Mouse (Mus musculus) forebrain, embryonic 16.5 days (tissue): ENCODE measurements around the gene 9430015G10Rik. TPM values are rescaled to one million over a fixed set of nuclear protein-coding genes. Genes with fewer than 3 reads are reported as not detected.

Experiments
- ATAC-seq: fragments of 200-750 bp; cut with Nextera tagmentation; 2 replicates; pipeline ENCODE4 v1.8.0; 2017; ENCODE audit warnings: mild to moderate bottlenecking, moderate library complexity
- H3K27ac ChIP-seq: fragments of 300-500 bp; sonication (generic); 2 replicates; pipeline ENCODE4 v1.5.1; 2014; ENCODE audit warnings: low read length, control low read depth
- H3K27me3 ChIP-seq: fragments of 300-500 bp; sonication (generic); replicated peaks from 2 replicates; pipeline ENCODE4 v1.6.1; 2014; ENCODE audit warnings: low read length; ENCODE audit not compliant: control insufficient read depth, insufficient read depth
- H3K36me3 ChIP-seq: fragments of 300-500 bp; sonication (generic); 2 replicates; pipeline ENCODE4 v1.6.1; 2014; ENCODE audit not compliant: control insufficient read depth, insufficient read depth
- H3K4me1 ChIP-seq: fragments of 300-500 bp; sonication (generic); replicated peaks from 2 replicates; pipeline ENCODE4 v1.6.1; 2014; ENCODE audit warnings: low read length; ENCODE audit not compliant: control insufficient read depth, insufficient read depth
- H3K4me2 ChIP-seq: fragments of 300-500 bp; sonication (generic); 2 replicates; pipeline ENCODE4 v1.6.1; 2014; ENCODE audit warnings: mild to moderate bottlenecking, low read length, control low read depth
- H3K4me3 ChIP-seq: fragments of 300-500 bp; sonication (generic); replicated peaks from 2 replicates; pipeline ENCODE4 v1.5.1; 2014; ENCODE audit warnings: mild to moderate bottlenecking, low read length, control low read depth
- H3K9ac ChIP-seq: fragments of 300-500 bp; sonication (generic); replicated peaks from 2 replicates; pipeline ENCODE4 v1.6.1; 2014; ENCODE audit warnings: low read depth, low read length, control low read depth
- H3K9me3 ChIP-seq: fragments of 300-500 bp; sonication (generic); 2 replicates; pipeline ENCODE4 v1.6.1; 2016; ENCODE audit warnings: low read length; ENCODE audit not compliant: control insufficient read depth
- WGBS: fragments of 180-500 bp; shearing (Covaris S2); extraction: QIAGEN DNeasy Blood & Tissue Kit; methylation state at CpG from one replicate; pipeline ENCODE4 v1.1.7; 2014; 5-methylcytosine and 5-hydroxymethylcytosine counted together
- polyA plus RNA-seq: library from polyadenylated mRNA; unstranded; fragments of >200 nt; fragmentation: Nextera tagmentation; extraction: Ambion mirVana; gene quantifications from 2 replicates; pipeline ENCODE4 v1.2.1, GENCODE M21; 2015

The 9430015G10Rik gene
- polyA plus RNA-seq, 1 experiment from 2014 or later: 45.8 TPM

DNA sequence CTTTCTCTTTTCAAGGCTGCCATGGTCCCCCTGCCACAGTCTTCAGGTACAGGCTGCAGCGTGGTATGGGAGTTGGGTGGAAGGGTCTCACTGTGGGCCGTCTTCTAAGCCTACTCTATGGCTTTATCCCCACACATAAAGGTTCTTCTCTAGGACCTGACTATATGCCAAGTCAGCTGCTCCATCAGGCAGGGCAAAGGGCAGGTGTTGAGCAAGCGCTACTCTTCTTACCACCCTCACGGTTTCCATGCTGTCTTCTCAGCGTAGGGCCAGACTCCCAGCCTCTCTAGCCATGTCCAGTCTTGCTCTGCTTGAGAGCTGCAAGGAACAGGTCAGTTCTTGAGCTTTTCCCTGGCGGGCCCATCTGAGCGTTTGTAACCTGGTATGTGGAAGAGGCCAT, 14.3 kb downstream of the 9430015G10Rik start:
- ATAC-seq: no peak
- Histone ChIP-seq H3K27ac (no peak overlapping the region), H3K4me2 (no peak overlapping the region), H3K9me3 (no peaks in the 10 kb centered on the region), H3K4me3 (no peak overlapping the region), H3K27me3 (no peaks in the 10 kb centered on the region), H3K4me1 (no peaks in the 10 kb centered on the region), H3K36me3 (peaks cover 43% of the 10 kb centered on the region), H3K9ac (no peak overlapping the region)
- 98% methylated on average over 7 of the region's 7 CpGs for WGBS

DNA sequence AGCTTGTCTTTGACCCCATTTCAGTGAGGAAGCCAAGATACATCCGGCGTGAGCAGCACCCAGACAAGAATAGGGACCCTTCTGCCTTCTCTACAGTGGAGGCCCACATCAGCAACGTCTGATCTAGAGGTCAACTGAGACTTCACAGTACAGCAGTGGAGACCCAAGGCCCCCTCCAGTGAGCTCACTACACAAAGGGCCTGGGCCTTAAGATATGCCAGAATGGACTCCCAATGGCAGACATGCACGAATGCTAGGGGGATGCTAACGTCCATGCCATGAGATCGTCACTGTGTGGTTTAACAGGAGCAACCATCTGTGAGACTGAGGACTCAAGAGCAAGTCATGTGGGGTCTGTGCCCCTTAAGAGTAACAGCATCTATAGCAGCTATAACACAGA, 15.6 kb downstream of the 9430015G10Rik start:
- WGBS: 97% methylated on average over 6 of the region's 6 CpGs
- Histone ChIP-seq H3K27me3 (no peaks in the 10 kb centered on the region), H3K36me3 (peaks cover 34% of the 10 kb centered on the region), H3K4me3 (no peak overlapping the region), H3K9me3 (no peaks in the 10 kb centered on the region), H3K4me2 (no peak overlapping the region), H3K27ac (no peak overlapping the region), H3K4me1 (no peaks in the 10 kb centered on the region), H3K9ac (no peak overlapping the region)
- ATAC-seq: no peak

- Histone ChIP-seq H3K9ac (no peak overlapping the region), H3K4me3 (no peak overlapping the region), H3K27ac (no peak overlapping the region), H3K27me3 (no peaks in the 10 kb centered on the region), H3K4me2 (no peak overlapping the region), H3K9me3 (no peaks in the 10 kb centered on the region), H3K4me1 (no peaks in the 10 kb centered on the region), H3K36me3 (peaks cover 25% of the 10 kb centered on the region)
- no peak for ATAC-seq
- WGBS: 90% methylated on average over 7 of the region's 7 CpGs
These were observed 17.1 kb downstream of the 9430015G10Rik start for GRCm38 (mm10) chr4:156126841-156127240.

- WGBS: 85% methylated on average over 5 of the region's 5 CpGs
- no peak overlapping the region for H3K9ac ChIP-seq
- H3K9me3 ChIP-seq: no peaks in the 10 kb centered on the region
- no peaks in the 10 kb centered on the region for H3K27me3 ChIP-seq
- no peak for ATAC-seq
- H3K4me2 ChIP-seq: no peak overlapping the region
- no peak overlapping the region for H3K27ac ChIP-seq
- peaks cover 9% of the 10 kb centered on the region; the same call in 1 of the 2 replicates for H3K36me3 ChIP-seq
- no peaks in the 10 kb centered on the region for H3K4me1 ChIP-seq
- no peak overlapping the region for H3K4me3 ChIP-seq
These were observed 19.0 kb downstream of the 9430015G10Rik start for GRCm38 (mm10) chr4:156128746-156129145.

DNA sequence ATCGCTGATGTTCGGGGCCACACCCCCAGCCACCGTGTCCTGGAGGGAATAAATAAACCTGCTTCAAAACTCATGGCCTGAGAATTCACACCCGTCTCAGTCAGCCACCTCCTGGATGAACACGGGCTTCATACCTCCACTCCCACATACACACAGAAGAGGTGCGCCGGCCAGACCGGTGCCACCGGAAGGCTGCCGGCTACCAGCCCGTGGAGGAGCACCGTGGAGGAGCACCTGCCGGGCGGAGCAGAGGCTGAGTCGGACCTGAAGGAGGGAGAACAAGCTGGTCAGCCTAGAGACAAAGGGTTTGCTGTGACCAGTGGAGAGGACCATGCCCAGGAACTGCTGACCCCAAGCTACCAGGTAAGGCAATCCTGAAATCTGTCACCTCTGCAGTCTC, 20.7 kb downstream of the 9430015G10Rik start, which contains the start of gene Rnf223:
Rnf223 (plus strand) TSS at position 78 of the 400 bp plus-strand sequence.
- Histone ChIP-seq H3K27me3 (no peaks in the 10 kb centered on the region), H3K27ac (no peak within 1 kb of the TSS), H3K4me1 (no peaks in the 10 kb centered on the region), H3K9me3 (no peaks in the 10 kb centered on the region), H3K9ac (no peak within 1 kb of the TSS), H3K4me2 (no peak within 1 kb of the TSS), H3K36me3 (peaks cover 7% of the 10 kb centered on the region; the same call in 1 of the 2 replicates), H3K4me3 (no peak within 1 kb of the TSS)
- whole genome bisulfite sequencing: 89% methylated on average over 15 of the region's 15 CpGs
- no peak for ATAC-seq

DNA sequence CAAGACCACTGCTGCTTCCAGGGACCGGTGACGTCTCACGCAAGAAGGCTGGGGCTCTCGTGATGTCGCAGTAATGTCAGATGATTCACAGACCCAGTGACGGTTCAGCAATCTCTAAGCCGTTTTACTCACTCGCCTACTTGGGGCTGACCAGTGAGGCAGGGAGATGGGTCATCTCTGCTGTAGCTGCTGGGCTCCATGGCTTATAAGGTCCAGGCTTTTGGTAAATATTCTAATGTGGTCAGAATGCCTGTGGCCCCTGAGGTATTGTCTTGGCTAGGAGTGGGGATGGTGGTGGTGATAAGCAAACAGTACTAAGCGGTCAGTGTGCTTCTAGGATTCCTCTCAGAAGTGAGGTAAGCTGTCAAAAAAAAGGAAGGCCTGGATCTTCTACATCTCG, 21.2 kb downstream of the 9430015G10Rik start:
- Histone ChIP-seq H3K27ac (no peak overlapping the region), H3K4me2 (no peak overlapping the region), H3K36me3 (peaks cover 2% of the 10 kb centered on the region; the same call in 1 of the 2 replicates), H3K4me3 (no peak overlapping the region), H3K4me1 (no peaks in the 10 kb centered on the region), H3K9ac (no peak overlapping the region), H3K27me3 (no peaks in the 10 kb centered on the region), H3K9me3 (no peaks in the 10 kb centered on the region)
- 86% methylated on average over 10 of the region's 10 CpGs for WGBS
- no peak for ATAC-seq

DNA sequence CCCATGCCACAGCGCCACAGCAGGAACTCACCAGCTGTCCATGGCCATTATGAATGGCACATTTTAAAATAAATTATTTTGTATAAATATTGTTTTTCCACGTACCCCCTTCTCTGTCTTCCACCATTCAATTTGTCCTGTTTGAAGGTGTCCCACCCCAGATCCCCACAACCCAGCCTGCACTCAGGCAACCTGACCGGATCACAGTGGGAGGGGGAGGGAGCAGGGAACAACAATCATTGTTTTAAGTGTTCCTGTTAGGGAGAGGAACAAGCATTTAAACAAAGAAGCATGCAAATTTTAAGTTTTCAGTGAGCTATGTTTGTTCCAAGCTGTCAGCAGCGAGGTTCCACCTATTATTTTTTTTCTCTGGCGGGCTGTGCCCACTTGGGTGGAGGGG, 23.6 kb downstream of the 9430015G10Rik start:
- H3K27ac ChIP-seq: no peak overlapping the region
- no peak overlapping the region for H3K4me3 ChIP-seq
- H3K9me3 ChIP-seq: no peaks in the 10 kb centered on the region; the same call in 1 of the 2 replicates
- 49% methylated on average over 5 of the region's 5 CpGs for WGBS
- no peaks in the 10 kb centered on the region for H3K36me3 ChIP-seq
- H3K4me1 ChIP-seq: no peaks in the 10 kb centered on the region
- H3K9ac ChIP-seq: no peak overlapping the region
- no peak for ATAC-seq
- H3K4me2 ChIP-seq: no peak overlapping the region
- H3K27me3 ChIP-seq: no peaks in the 10 kb centered on the region

DNA sequence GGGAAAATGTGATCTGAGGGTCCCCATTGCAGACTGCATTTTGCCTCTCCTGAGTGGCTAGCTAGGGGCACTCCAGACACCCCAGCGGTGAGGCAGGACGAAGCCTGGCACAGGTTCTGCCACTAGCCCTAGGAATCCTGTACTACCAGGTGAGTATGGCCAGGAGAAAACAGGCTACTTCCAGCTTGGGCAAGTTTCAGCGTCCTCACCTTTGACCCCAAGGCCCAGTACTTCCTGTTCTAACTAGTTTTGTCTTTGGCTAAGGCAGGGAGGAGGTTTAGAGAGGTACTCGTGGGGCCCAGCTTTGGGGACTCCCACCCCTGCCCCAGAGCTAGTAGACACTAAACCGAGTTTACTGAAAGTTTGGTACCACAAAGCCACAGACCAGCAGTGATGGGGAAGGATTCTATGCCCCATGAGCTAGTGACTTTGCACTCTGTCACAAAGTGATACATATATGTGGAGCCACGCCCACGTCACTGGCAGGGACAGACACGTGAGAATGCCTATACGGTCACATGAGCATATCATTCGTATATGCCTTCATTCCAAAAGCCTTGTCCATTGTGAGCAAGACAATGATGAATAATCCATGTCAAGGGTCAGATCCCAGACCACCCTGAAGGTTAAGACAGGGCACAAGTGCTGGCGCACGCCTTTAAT, 24.3 kb downstream of the 9430015G10Rik start:
- no peaks in the 10 kb centered on the region for H3K36me3 ChIP-seq
- no peak for ATAC-seq
- H3K4me2 ChIP-seq: no peak overlapping the region

DNA sequence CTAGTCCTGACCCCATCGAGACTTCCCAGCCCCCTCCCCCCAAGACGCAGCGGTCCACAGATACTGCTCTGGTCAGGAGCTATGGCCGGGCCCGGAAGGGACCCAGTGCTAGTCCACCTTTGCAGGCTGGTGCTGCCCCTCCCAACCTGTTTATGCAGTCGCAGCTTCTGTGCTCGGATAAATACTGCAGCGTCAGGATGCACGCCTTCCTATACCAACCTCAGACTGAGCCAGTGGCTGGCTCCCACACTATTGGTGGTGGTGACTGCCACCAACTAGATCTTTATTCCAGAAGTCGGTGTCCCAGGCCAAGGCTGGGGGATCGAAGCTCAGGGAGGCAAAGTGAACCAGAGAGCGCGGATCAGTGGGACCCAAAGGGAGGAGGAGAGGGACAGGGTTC, 25.3 kb downstream of the 9430015G10Rik start:
- H3K4me1 ChIP-seq: no peaks in the 10 kb centered on the region
- no peak for ATAC-seq
- H3K4me2 ChIP-seq: no peak overlapping the region
- H3K27me3 ChIP-seq: no peaks in the 10 kb centered on the region
- H3K9me3 ChIP-seq: no peaks in the 10 kb centered on the region; the same call in 1 of the 2 replicates
- H3K27ac ChIP-seq: no peak overlapping the region
- H3K36me3 ChIP-seq: no peaks in the 10 kb centered on the region
- 91% methylated on average over 13 of the region's 13 CpGs for WGBS
- no peak overlapping the region for H3K9ac ChIP-seq
- no peak overlapping the region for H3K4me3 ChIP-seq

More for the DNA sequence above, 24.3 kb downstream of the 9430015G10Rik start:
- no peaks in the 10 kb centered on the region; the same call in 1 of the 2 replicates for H3K9me3 ChIP-seq
- no peak overlapping the region for H3K9ac ChIP-seq
- H3K4me3 ChIP-seq: no peak overlapping the region
- WGBS: 87% methylated on average over 12 of the region's 12 CpGs
- no peaks in the 10 kb centered on the region for H3K27me3 ChIP-seq
- no peaks in the 10 kb centered on the region for H3K4me1 ChIP-seq
- H3K27ac ChIP-seq: no peak overlapping the region
